Mouse (Mus musculus) forebrain, embryonic 12.5 days (tissue): ENCODE measurements around the gene Wars. TPM values are rescaled to one million over a fixed set of nuclear protein-coding genes. Genes with fewer than 3 reads are reported as not detected.

Experiments used
- ATAC-seq: fragments of 200-750 bp; cut with Nextera tagmentation; 2 replicates; pipeline ENCODE4 v1.8.0; 2017; ENCODE audit warnings: moderate TSS enrichment; ENCODE audit not compliant: low FRiP score
- H3K27ac ChIP-seq: fragments of 300-500 bp; sonication (generic); 2 replicates; pipeline ENCODE4 v1.5.1; 2016; ENCODE audit warnings: mild to moderate bottlenecking
- H3K27me3 ChIP-seq: fragments of 300-500 bp; sonication (generic); 2 replicates; pipeline ENCODE4 v1.6.1; 2016; ENCODE audit warnings: mild to moderate bottlenecking
- H3K36me3 ChIP-seq: fragments of 300-500 bp; sonication (generic); replicated peaks from 2 replicates; pipeline ENCODE4 v1.6.1; 2016; ENCODE audit warnings: mild to moderate bottlenecking
- H3K4me1 ChIP-seq: fragments of 300-500 bp; sonication (generic); 2 replicates; pipeline ENCODE4 v1.6.1; 2016
- H3K4me2 ChIP-seq: fragments of 300-500 bp; sonication (generic); 2 replicates; pipeline ENCODE4 v1.6.1; 2016; ENCODE audit warnings: mild to moderate bottlenecking, moderate library complexity
- H3K4me3 ChIP-seq: fragments of 300-500 bp; sonication (generic); replicated peaks from 2 replicates; pipeline ENCODE4 v1.5.1; 2016; ENCODE audit warnings: mild to moderate bottlenecking
- H3K9ac ChIP-seq: fragments of 300-500 bp; sonication (generic); 2 replicates; pipeline ENCODE4 v1.6.1; 2016; ENCODE audit warnings: mild to moderate bottlenecking
- H3K9me3 ChIP-seq: fragments of 300-500 bp; sonication (generic); 2 replicates; pipeline ENCODE4 v1.6.1; 2016
- WGBS: fragments of 180-500 bp; shearing (Covaris S2); methylation state at CpG from one replicate; pipeline ENCODE4 v1.1.7; 2016; 5-methylcytosine and 5-hydroxymethylcytosine counted together
- polyA plus RNA-seq: library from polyadenylated mRNA; unstranded; fragments of >200 nt; fragmentation: Nextera tagmentation; extraction: Ambion mirVana; gene quantifications from 2 replicates; pipeline ENCODE4 v1.2.1, GENCODE M21; 2016

Gene Wars
- polyA plus RNA-seq = 126 and 130 TPM in 2 replicates

- Histone ChIP-seq H3K36me3 (peaks cover 7% of the 10 kb centered on the region; the same call in 1 of the 2 replicates), H3K4me1 (peaks cover 22% of the 10 kb centered on the region), H3K27ac (no peak within 1 kb of the TSS), H3K9me3 (no peaks in the 10 kb centered on the region), H3K4me3 (peak within 1 kb of the TSS; percentile 93), H3K27me3 (no peaks in the 10 kb centered on the region), H3K4me2 (peak within 1 kb of the TSS; percentile 88), H3K9ac (peak within 1 kb of the TSS; percentile 81)
- under 1% methylated on average over 57 of the region's 58 CpGs for WGBS
- ATAC-seq = peak; percentile 100
These were observed at the start of gene Wars for GRCm38 (mm10) chr12:108893715-108894431. Gene Wars (minus strand): TSS chr12:108894174.

DNA sequence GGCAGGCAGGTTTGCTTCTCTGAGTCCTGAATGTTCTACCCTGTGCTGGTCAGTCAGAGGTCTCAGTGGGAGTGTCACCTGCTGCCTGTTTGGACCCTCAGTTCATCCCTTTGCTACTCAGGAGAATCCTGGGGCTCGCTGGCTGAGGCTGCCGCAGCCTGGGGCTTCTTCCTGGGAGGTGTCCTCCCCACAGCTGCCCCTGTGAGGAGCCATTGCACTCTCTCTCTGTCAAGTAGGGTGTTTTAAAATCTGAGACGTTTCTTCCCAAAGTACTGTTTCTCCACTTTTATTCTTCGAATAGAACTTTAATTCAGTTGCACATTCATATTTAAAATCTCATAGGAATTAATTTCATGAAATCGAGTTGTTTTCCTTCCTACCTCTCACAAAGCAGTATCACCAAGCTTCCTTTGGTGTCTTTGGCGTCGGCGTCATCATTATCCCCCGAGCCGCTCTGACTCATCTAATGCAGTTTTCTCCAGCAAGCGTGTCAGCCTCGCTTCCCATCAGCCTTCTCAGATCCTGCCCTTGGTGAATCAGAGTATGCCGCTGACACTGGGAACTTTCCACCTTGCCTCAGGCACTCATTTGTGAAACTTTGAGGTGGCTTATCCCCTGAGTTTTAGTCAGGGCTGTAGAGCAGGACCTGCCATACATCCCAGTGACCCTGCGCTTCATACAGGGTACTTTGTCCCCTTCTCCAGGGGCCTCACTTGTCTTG, 48.4 kb upstream of the Wars start:
- Histone ChIP-seq H3K9ac (no peak overlapping the region), H3K27ac (no peak overlapping the region), H3K4me1 (peaks cover 3% of the 10 kb centered on the region; the same call in 1 of the 2 replicates), H3K4me2 (no peak overlapping the region), H3K36me3 (no peaks in the 10 kb centered on the region), H3K27me3 (no peaks in the 10 kb centered on the region), H3K9me3 (no peaks in the 10 kb centered on the region), H3K4me3 (no peak overlapping the region)
- WGBS = 84% methylated on average over 14 of the region's 14 CpGs
- ATAC-seq = no peak

DNA sequence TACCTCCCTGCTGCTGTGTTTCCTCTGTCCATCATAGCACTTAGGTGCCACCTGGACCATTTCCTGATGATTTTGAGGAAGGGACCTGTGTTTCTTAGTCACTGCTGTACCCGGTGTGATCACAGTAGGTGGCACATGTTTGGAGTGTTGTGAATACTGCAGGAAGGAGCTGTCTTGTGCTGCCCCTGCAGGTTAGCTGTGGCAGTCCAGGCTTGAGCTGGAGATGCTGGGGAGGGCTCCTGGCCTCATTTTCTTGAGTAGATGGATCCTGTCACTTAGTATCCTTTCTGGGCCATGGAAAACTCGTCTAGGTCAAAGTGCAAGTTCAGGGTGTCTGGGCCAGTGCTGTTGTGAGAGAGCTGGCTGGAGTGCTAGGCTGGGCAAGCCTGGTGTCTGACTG, 47.3 kb upstream of the Wars start:
- 67% methylated on average over 2 of the region's 2 CpGs for WGBS
- H3K4me3 ChIP-seq = no peak overlapping the region
- no peak for ATAC-seq
- no peak overlapping the region for H3K27ac ChIP-seq
- H3K9me3 ChIP-seq = no peaks in the 10 kb centered on the region
- no peaks in the 10 kb centered on the region for H3K36me3 ChIP-seq
- H3K4me2 ChIP-seq = no peak overlapping the region
- no peaks in the 10 kb centered on the region for H3K27me3 ChIP-seq
- peaks cover 10% of the 10 kb centered on the region; the same call in 1 of the 2 replicates for H3K4me1 ChIP-seq
- H3K9ac ChIP-seq = no peak overlapping the region

DNA sequence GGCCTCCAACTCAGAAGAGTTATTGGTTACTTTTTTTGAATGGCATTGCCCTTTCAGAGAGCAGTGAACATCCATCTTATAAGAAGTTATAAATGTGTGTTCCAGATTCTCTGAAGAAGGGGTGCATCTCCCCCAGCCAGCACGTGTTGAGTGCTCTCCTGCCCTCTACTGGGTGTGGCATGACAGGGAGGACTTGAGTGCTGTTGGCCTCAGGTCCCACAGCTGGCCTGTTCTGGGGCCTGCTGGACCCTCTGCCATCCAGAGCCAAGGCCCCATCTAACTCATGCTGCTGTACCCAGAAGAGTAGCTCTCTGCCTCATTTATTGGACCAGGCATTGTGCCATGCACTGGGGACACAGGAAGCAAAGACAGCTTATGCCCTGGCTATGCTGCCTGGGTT, 46.3 kb upstream of the Wars start:
- ATAC-seq = no peak
- Histone ChIP-seq H3K4me1 (peaks cover 10% of the 10 kb centered on the region; the same call in 1 of the 2 replicates), H3K4me2 (no peak overlapping the region), H3K4me3 (no peak overlapping the region), H3K9ac (no peak overlapping the region), H3K36me3 (no peaks in the 10 kb centered on the region), H3K27ac (no peak overlapping the region), H3K27me3 (no peaks in the 10 kb centered on the region), H3K9me3 (no peaks in the 10 kb centered on the region)
- 38% methylated on average over 1 of the region's 1 CpGs for WGBS

GRCm38 (mm10) chr12:108939317-108939716, 45.3 kb upstream of the Wars start:
- peak overlapping the region; percentile 50; the same call in 1 of the 2 replicates for H3K27ac ChIP-seq
- WGBS = 62% methylated on average over 9 of the region's 9 CpGs

GRCm38 (mm10) chr12:108938844-108939243, 44.9 kb upstream of the Wars start:
- no peak for ATAC-seq

More at GRCm38 (mm10) chr12:108939317-108939716, 45.3 kb upstream of the Wars start:
- ATAC-seq = peak; percentile 44; the same call in 1 of the 2 replicates
- H3K9me3 ChIP-seq = no peaks in the 10 kb centered on the region
- H3K4me3 ChIP-seq = no peak overlapping the region
- H3K27me3 ChIP-seq = no peaks in the 10 kb centered on the region
- no peaks in the 10 kb centered on the region for H3K36me3 ChIP-seq
- no peak overlapping the region for H3K9ac ChIP-seq
- H3K4me2 ChIP-seq = no peak overlapping the region
- H3K4me1 ChIP-seq = peaks cover 10% of the 10 kb centered on the region; the same call in 1 of the 2 replicates

DNA sequence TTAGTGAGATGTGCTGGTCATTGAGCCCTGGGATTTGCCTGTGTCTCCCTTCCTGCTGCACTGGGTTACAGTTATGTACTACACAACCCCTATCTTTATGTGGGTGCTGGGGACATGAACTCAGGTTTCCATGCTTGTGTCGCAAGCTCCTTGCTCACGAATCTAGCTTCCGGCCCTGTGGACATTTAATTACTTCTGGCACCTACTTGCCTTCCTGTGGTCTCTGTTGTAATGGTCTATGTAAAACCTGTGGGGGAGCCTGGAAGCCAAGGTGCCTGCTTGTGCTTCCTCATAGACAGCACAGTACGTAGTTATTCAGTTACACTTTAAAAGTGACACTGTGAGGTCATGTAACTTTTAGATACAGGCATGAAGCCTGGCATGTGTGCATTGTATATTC, 43.5 kb upstream of the Wars start:
- no peak overlapping the region for H3K4me2 ChIP-seq
- no peaks in the 10 kb centered on the region for H3K9me3 ChIP-seq
- no peaks in the 10 kb centered on the region for H3K27me3 ChIP-seq
- no peaks in the 10 kb centered on the region for H3K36me3 ChIP-seq
- H3K4me3 ChIP-seq = no peak overlapping the region
- H3K4me1 ChIP-seq = peaks cover 12% of the 10 kb centered on the region; the same call in 1 of the 2 replicates
- H3K27ac ChIP-seq = no peak overlapping the region
- H3K9ac ChIP-seq = no peak overlapping the region
- 89% methylated on average over 4 of the region's 4 CpGs for WGBS
- ATAC-seq = no peak

More at GRCm38 (mm10) chr12:108938844-108939243, 44.9 kb upstream of the Wars start:
- Histone ChIP-seq H3K9ac (no peak overlapping the region), H3K36me3 (no peaks in the 10 kb centered on the region), H3K27ac (no peak overlapping the region), H3K4me1 (peaks cover 12% of the 10 kb centered on the region; the same call in 1 of the 2 replicates), H3K27me3 (no peaks in the 10 kb centered on the region), H3K4me3 (no peak overlapping the region), H3K4me2 (no peak overlapping the region), H3K9me3 (no peaks in the 10 kb centered on the region)
- WGBS = 85% methylated on average over 5 of the region's 5 CpGs

DNA sequence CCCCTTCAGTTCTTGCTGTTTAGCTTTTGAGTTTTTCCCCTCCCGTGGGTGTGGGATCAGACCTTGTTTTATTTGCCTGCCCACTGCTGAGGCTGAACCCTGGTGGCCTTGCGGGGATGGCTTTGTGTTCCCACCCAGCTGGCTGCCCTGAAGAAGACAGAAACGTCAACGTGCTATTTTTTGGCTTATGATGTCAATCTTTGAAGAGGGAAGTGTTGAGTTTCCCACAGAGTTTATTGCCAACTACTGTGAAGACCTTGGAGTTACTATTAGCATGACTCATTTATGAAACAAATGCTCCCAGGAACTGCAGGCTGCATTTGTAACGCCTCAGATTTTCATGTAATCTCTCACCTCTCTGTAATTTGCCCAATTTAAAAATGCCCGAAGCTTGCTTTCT, 42.9 kb upstream of the Wars start:
- WGBS = 74% methylated on average over 6 of the region's 6 CpGs
- Histone ChIP-seq H3K9me3 (no peaks in the 10 kb centered on the region), H3K36me3 (no peaks in the 10 kb centered on the region), H3K4me1 (peaks cover 17% of the 10 kb centered on the region), H3K4me2 (no peak overlapping the region), H3K9ac (no peak overlapping the region), H3K4me3 (no peak overlapping the region), H3K27me3 (no peaks in the 10 kb centered on the region), H3K27ac (no peak overlapping the region)
- ATAC-seq = no peak

DNA sequence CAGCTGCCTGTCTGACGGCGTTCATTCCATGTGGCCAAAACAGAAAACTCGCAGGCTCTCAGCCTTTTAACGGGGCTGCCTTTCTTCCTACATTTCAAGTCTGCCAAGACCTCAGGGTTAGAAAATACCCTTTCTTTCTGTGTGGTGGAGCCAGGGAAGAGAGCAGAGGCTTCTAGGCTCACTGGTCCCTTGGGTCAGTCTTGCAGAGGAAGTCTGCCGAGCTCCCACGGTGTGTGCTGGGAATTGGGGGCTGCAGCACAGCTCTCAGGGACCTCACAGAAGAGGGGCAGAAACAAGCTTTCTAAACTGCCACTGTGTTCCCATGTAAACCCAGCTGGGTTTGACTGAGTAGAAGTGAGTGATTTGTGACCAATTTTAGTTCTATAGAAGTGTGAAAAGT, 40.3 kb upstream of the Wars start:
- ATAC-seq = no peak
- Histone ChIP-seq H3K4me3 (no peak overlapping the region), H3K9me3 (no peaks in the 10 kb centered on the region), H3K9ac (no peak overlapping the region), H3K4me1 (peaks cover 24% of the 10 kb centered on the region), H3K4me2 (no peak overlapping the region), H3K27me3 (no peaks in the 10 kb centered on the region), H3K27ac (no peak overlapping the region), H3K36me3 (no peaks in the 10 kb centered on the region)
- WGBS = 80% methylated on average over 6 of the region's 6 CpGs

- Histone ChIP-seq H3K4me3 (no peak overlapping the region), H3K27ac (no peak overlapping the region), H3K4me2 (no peak overlapping the region), H3K27me3 (no peaks in the 10 kb centered on the region), H3K9ac (no peak overlapping the region), H3K4me1 (peaks cover 31% of the 10 kb centered on the region), H3K36me3 (no peaks in the 10 kb centered on the region), H3K9me3 (no peaks in the 10 kb centered on the region)
- ATAC-seq = no peak
- WGBS = 73% methylated on average over 2 of the region's 3 CpGs
These were observed 38.1 kb upstream of the Wars start for GRCm38 (mm10) chr12:108932113-108932512.

GRCm38 (mm10) chr12:108931341-108932053, 37.5 kb upstream of the Wars start:
- H3K4me2 ChIP-seq = no peak overlapping the region
- no peak for ATAC-seq
- peaks cover 30% of the 10 kb centered on the region for H3K4me1 ChIP-seq
- H3K27me3 ChIP-seq = no peaks in the 10 kb centered on the region
- H3K27ac ChIP-seq = no peak overlapping the region
- H3K9me3 ChIP-seq = no peaks in the 10 kb centered on the region
- H3K36me3 ChIP-seq = no peaks in the 10 kb centered on the region
- H3K9ac ChIP-seq = no peak overlapping the region
- WGBS = 79% methylated on average over 7 of the region's 7 CpGs
- H3K4me3 ChIP-seq = no peak overlapping the region

- WGBS = 72% methylated on average over 3 of the region's 3 CpGs
- Histone ChIP-seq H3K4me2 (no peak overlapping the region), H3K27me3 (no peaks in the 10 kb centered on the region), H3K27ac (0 out of 2 replicates have a peak overlapping the region, but pooled peaks have one; percentile 36), H3K9me3 (no peaks in the 10 kb centered on the region), H3K9ac (no peak overlapping the region), H3K4me3 (no peak overlapping the region), H3K36me3 (no peaks in the 10 kb centered on the region), H3K4me1 (peaks cover 30% of the 10 kb centered on the region)
- ATAC-seq = no peak
These were observed 35.5 kb upstream of the Wars start for GRCm38 (mm10) chr12:108929475-108929874.
